ENCODE assay signal across 19 mouse cellular contexts in the genomic region with DNA sequence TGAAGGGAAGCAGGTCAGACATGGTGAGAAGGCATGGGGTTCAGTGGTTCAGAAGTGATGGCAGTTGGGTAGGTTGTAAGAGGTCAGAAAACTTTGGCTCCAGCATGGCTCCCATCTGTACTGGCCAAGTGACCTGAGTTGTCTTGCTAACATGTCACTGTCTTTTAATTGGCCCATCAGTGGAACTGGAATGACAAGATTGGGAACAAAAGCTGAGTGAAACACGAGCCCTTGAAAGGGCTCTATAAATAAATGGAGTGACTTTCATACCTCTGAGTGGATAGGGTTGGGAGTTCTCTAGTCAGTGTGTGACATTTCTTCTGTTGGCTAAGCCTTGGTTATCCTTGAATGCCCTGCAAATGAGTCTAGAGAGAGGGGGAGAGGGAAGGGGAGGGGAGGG.
DNase-seq lines count a peak whose midpoint lies in the region; ATAC-seq and TF ChIP-seq lines count a peak whose summit lies in the region.
"Had no signal": no experiment of that assay in that cellular context is flagged by ENCODE, and none has a peak within 500 bp of the region (broad histone marks: within the 10 kb centered on the region; RNA-seq: fewer than 3 reads in every experiment).

No protein-coding gene starts in this region.

- no peak overlapping the region for H3K4me2 ChIP-seq in heart, postnatal 0 days (ENCODE audit: low read depth, low read length)
- no peak overlapping the region for H3K4me2 ChIP-seq in intestine, postnatal 0 days (replicated peaks; ENCODE audit: low read depth)
- H3K4me2 ChIP-seq: embryonic facial prominence, embryonic 12.5 days; forebrain, embryonic 15.5 days; hindbrain, embryonic 14.5 days; intestine, embryonic 15.5 days had no signal

- 46% methylated on average over 1 of the region's 1 CpGs for WGBS in heart, embryonic 10.5 days
- WGBS in heart, postnatal 0 days, result 29% methylated on average over 1 of the region's 1 CpGs
- WGBS in intestine, postnatal 0 days, result 68% methylated on average over 1 of the region's 1 CpGs

- H3K27ac ChIP-seq in heart, embryonic 10.5 days, result no peak overlapping the region
- H3K27ac ChIP-seq in heart, postnatal 0 days (ENCODE audit: low read depth), result peak overlapping the region; percentile 34; the same call in 1 of the 2 replicates
- no peak overlapping the region for H3K27ac ChIP-seq in intestine, postnatal 0 days (ENCODE audit: low read depth, low read length)
- H3K27ac ChIP-seq: embryonic facial prominence, embryonic 12.5 days; forebrain, embryonic 15.5 days; hindbrain, embryonic 10.5 days; hindbrain, embryonic 14.5 days; intestine, embryonic 15.5 days had no signal

- H3K36me3 ChIP-seq in heart, embryonic 10.5 days, result no peaks in the 10 kb centered on the region
- no peaks in the 10 kb centered on the region for H3K36me3 ChIP-seq in heart, postnatal 0 days (replicated peaks; ENCODE audit: control insufficient read depth, insufficient read depth, low read length)
- no peaks in the 10 kb centered on the region for H3K36me3 ChIP-seq in intestine, postnatal 0 days (ENCODE audit: control insufficient read depth, insufficient read depth)
- H3K36me3 ChIP-seq: embryonic facial prominence, embryonic 12.5 days; forebrain, embryonic 15.5 days; hindbrain, embryonic 10.5 days; intestine, embryonic 15.5 days had no signal

- H3K4me3 ChIP-seq in heart, embryonic 10.5 days, result no peak overlapping the region
- H3K4me3 ChIP-seq in heart, postnatal 0 days (ENCODE audit: low read depth, low read length), result no peak overlapping the region
- no peak overlapping the region for H3K4me3 ChIP-seq in intestine, postnatal 0 days (ENCODE audit: low read depth, low read length)
- H3K4me3 ChIP-seq: embryonic facial prominence, embryonic 12.5 days; forebrain, embryonic 15.5 days; hindbrain, embryonic 10.5 days; intestine, embryonic 15.5 days had no signal

- peak; percentile 29 for DNase-seq in gastrocnemius, postnatal 14 days
- no peak for DNase-seq in gastrocnemius, postnatal 4 days (ENCODE audit: low spot score in 2 of 2)
- DNase-seq in heart, adult 8-10 months (ENCODE audit: low spot score), result peak; percentile 50
- DNase-seq in heart, embryonic 10.5 days (ENCODE audit: low spot score), result no peak
- DNase-seq in heart, postnatal 0 days (ENCODE audit: low spot score), result peak; percentile 11
- DNase-seq: adrenal gland, postnatal 14 days; cerebellum, adult 11-12 months; cerebellum, adult 9-10 months; cerebellum, postnatal 25 days; kidney, adult 8-10 months had no signal

- no peaks in the 10 kb centered on the region for H3K27me3 ChIP-seq in heart, embryonic 10.5 days (ENCODE audit: insufficient read depth, poor library complexity, severe bottlenecking)
- H3K27me3 ChIP-seq in heart, postnatal 0 days (ENCODE audit: control insufficient read depth, insufficient read depth, low read length), result no peaks in the 10 kb centered on the region
- H3K27me3 ChIP-seq in intestine, postnatal 0 days (replicated peaks; ENCODE audit: control insufficient read depth, insufficient read depth, low read length), result no peaks in the 10 kb centered on the region
- H3K27me3 ChIP-seq: CH12.LX; embryonic facial prominence, embryonic 12.5 days; forebrain, embryonic 15.5 days; intestine, embryonic 15.5 days; Patski had no signal

- peak; percentile 75 for ATAC-seq in heart, postnatal 0 days (ENCODE audit: insufficient read depth, low read depth)
- no peak for ATAC-seq in intestine, postnatal 0 days
- ATAC-seq: activated CD4-positive, CD25-positive, alpha-beta regulatory T cell, adult 4 months; forebrain, embryonic 15.5 days; intestine, embryonic 15.5 days; Patski had no signal

- intact Hi-C loops in gastrocnemius, postnatal 14 days (cut with DNase I; ENCODE audit: low total_unique reads), result loop anchor here (5.0 kb wide), 1 partner anchor 268 kb away; no protein-coding TSS in a partner anchor

- no peak for TF ChIP-seq CTCF in heart, postnatal 0 days (IDR thresholded peaks at IDR 0.05; ENCODE audit: low read depth)
- no peak for TF ChIP-seq CTCF in intestine, postnatal 0 days (IDR thresholded peaks at IDR 0.05; ENCODE audit: low read depth)

- no peaks in the 10 kb centered on the region for H3K9me3 ChIP-seq in heart, embryonic 10.5 days
- H3K9me3 ChIP-seq in heart, postnatal 0 days (replicated peaks; ENCODE audit: control insufficient read depth, low read length), result no peaks in the 10 kb centered on the region
- H3K9me3 ChIP-seq in intestine, postnatal 0 days (ENCODE audit: control insufficient read depth), result no peaks in the 10 kb centered on the region
- H3K9me3 ChIP-seq: embryonic facial prominence, embryonic 12.5 days; forebrain, embryonic 15.5 days; hindbrain, embryonic 10.5 days; intestine, embryonic 15.5 days had no signal

- H3K9ac ChIP-seq in heart, postnatal 0 days (replicated peaks; ENCODE audit: low read depth, low read length), result no peak overlapping the region
- no peak overlapping the region for H3K9ac ChIP-seq in intestine, postnatal 0 days (ENCODE audit: low read depth, low read length)
- H3K9ac ChIP-seq: embryonic facial prominence, embryonic 12.5 days; forebrain, embryonic 15.5 days; hindbrain, embryonic 14.5 days; intestine, embryonic 15.5 days had no signal

- no peaks in the 10 kb centered on the region for H3K4me1 ChIP-seq in heart, embryonic 10.5 days
- peaks cover 6% of the 10 kb centered on the region; the same call in 1 of the 2 replicates for H3K4me1 ChIP-seq in heart, postnatal 0 days (ENCODE audit: control insufficient read depth, insufficient read depth)
- H3K4me1 ChIP-seq in intestine, postnatal 0 days (replicated peaks; ENCODE audit: control insufficient read depth, insufficient read depth, low read length), result no peaks in the 10 kb centered on the region
- H3K4me1 ChIP-seq: embryonic facial prominence, embryonic 12.5 days; intestine, embryonic 15.5 days had no signal

- TF ChIP-seq EP300 in heart, postnatal 0 days (IDR thresholded peaks at IDR 0.05; ENCODE audit: low read depth), result no peak

Comparison
In these comparisons a context has a peak if more than half of its experiments do, and no peak if none do; other contexts are left out.
1. DNase-seq: peak in gastrocnemius, postnatal 14 days (single experiment), heart, adult 8-10 months (single experiment) and heart, postnatal 0 days (single experiment); none in gastrocnemius, postnatal 4 days (0 of 2) and heart, embryonic 10.5 days (single experiment).